Mouse (Mus musculus): ENCODE data around the gene Tpx2.

DNA sequence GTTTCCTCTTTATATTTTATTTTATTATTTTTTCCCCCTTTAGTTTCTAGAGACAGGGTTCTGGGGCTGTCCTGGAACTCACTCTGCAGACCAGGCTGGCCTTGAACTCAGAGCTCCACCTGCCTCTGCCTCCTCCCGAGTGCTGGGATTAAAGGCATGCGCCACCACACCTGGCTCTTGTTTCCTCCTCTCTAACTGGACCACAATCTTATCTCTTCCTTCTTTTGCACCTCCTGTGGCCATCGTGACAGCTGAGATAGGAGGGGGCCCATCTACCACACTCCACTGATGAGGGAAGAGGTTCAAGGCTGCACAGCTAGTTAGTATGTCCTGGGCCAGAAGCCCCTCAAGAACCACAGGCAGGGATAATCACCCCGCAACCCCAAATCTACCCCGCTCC is 76.8 kb downstream of the Tpx2 start:
- TF ChIP-seq EP300 (IDR thresholded peaks at IDR 0.05; ENCODE audit: insufficient read depth, low read depth, low read length) (no peak), CTCF (IDR thresholded peaks at IDR 0.05) (no peak)

Data from heart, adult 2 months (tissue).